Mouse (Mus musculus): ENCODE measurements at regions not wholly inside any gene's neighbourhood (a gene's known extent, or its start where the extent isn't known, plus 50 kb on each side); places are given as distances from the start of the nearest gene placed in this dataset.

- no peaks in the 10 kb centered on the region for H3K27me3 ChIP-seq (ENCODE audit: control insufficient read depth, insufficient read depth, low read depth, low read length)
- H3K36me3 ChIP-seq (ENCODE audit: control insufficient read depth, insufficient read depth, low read length), result no peaks in the 10 kb centered on the region
- no peak overlapping the region for H3K4me3 ChIP-seq (ENCODE audit: low read length)
- WGBS, result 71% methylated on average over 1 of the region's 1 CpGs
- no peaks in the 10 kb centered on the region for H3K9me3 ChIP-seq (ENCODE audit: control insufficient read depth, low read length)
- no peaks in the 10 kb centered on the region for H3K4me1 ChIP-seq (replicated peaks; ENCODE audit: control insufficient read depth, insufficient read depth, low read length)
- no peak overlapping the region for H3K27ac ChIP-seq (ENCODE audit: low read length)
- no peak overlapping the region for H3K4me2 ChIP-seq (ENCODE audit: low read depth, low read length)
- no peak for ATAC-seq (ENCODE audit: low read depth)
- no peak overlapping the region for H3K9ac ChIP-seq (ENCODE audit: low read length)
Measured at GRCm38 (mm10) chr1:120667776-120668175, 65.6 kb downstream of the En1 start.

GRCm38 (mm10) chr1:120683532-120684245, 81.5 kb downstream of the En1 start:
- no peak overlapping the region for H3K4me3 ChIP-seq (ENCODE audit: low read length)
- ATAC-seq (ENCODE audit: low read depth), result no peak
- 42% methylated on average over 11 of the region's 12 CpGs for WGBS
- no peak overlapping the region for H3K9ac ChIP-seq (ENCODE audit: low read length)
- no peaks in the 10 kb centered on the region for H3K27me3 ChIP-seq (ENCODE audit: control insufficient read depth, insufficient read depth, low read depth, low read length)
- no peaks in the 10 kb centered on the region for H3K9me3 ChIP-seq (ENCODE audit: control insufficient read depth, low read length)
- no peak overlapping the region for H3K4me2 ChIP-seq (ENCODE audit: low read depth, low read length)
- no peaks in the 10 kb centered on the region for H3K4me1 ChIP-seq (replicated peaks; ENCODE audit: control insufficient read depth, insufficient read depth, low read length)
- no peaks in the 10 kb centered on the region for H3K36me3 ChIP-seq (ENCODE audit: control insufficient read depth, insufficient read depth, low read length)
- H3K27ac ChIP-seq (ENCODE audit: low read length), result no peak overlapping the region

- Histone ChIP-seq H3K4me3 (ENCODE audit: low read length) (no peak overlapping the region), H3K36me3 (ENCODE audit: control insufficient read depth, insufficient read depth, low read length) (no peaks in the 10 kb centered on the region), H3K27me3 (ENCODE audit: control insufficient read depth, insufficient read depth, low read depth, low read length) (no peaks in the 10 kb centered on the region), H3K4me1 (replicated peaks; ENCODE audit: control insufficient read depth, insufficient read depth, low read length) (no peaks in the 10 kb centered on the region), H3K9ac (ENCODE audit: low read length) (no peak overlapping the region), H3K4me2 (ENCODE audit: low read depth, low read length) (no peak overlapping the region), H3K9me3 (ENCODE audit: control insufficient read depth, low read length) (no peaks in the 10 kb centered on the region), H3K27ac (ENCODE audit: low read length) (no peak overlapping the region)
- 37% methylated on average over 6 of the region's 6 CpGs for WGBS
- ATAC-seq (ENCODE audit: low read depth), result no peak
Measured at GRCm38 (mm10) chr1:120685650-120686244, 83.5 kb downstream of the En1 start.

GRCm38 (mm10) chr1:120691571-120691970, 89.4 kb downstream of the En1 start:
- ATAC-seq (ENCODE audit: low read depth), result no peak
- H3K27me3 ChIP-seq (ENCODE audit: control insufficient read depth, insufficient read depth, low read depth, low read length), result no peaks in the 10 kb centered on the region
- WGBS, result 79% methylated on average over 2 of the region's 2 CpGs

GRCm38 (mm10) chr1:120698189-120698588, 96.0 kb downstream of the En1 start:
- Histone ChIP-seq H3K4me1 (replicated peaks; ENCODE audit: control insufficient read depth, insufficient read depth, low read length) (no peaks in the 10 kb centered on the region), H3K9ac (ENCODE audit: low read length) (no peak overlapping the region), H3K4me3 (ENCODE audit: low read length) (no peak overlapping the region), H3K9me3 (ENCODE audit: control insufficient read depth, low read length) (peaks cover 2% of the 10 kb centered on the region; the same call in 1 of the 2 replicates), H3K27ac (ENCODE audit: low read length) (no peak overlapping the region), H3K27me3 (ENCODE audit: control insufficient read depth, insufficient read depth, low read depth, low read length) (no peaks in the 10 kb centered on the region), H3K36me3 (ENCODE audit: control insufficient read depth, insufficient read depth, low read length) (no peaks in the 10 kb centered on the region), H3K4me2 (ENCODE audit: low read depth, low read length) (no peak overlapping the region)
- 65% methylated on average over 4 of the region's 4 CpGs for WGBS
- no peak for ATAC-seq (ENCODE audit: low read depth)

More at GRCm38 (mm10) chr1:120691571-120691970, 89.4 kb downstream of the En1 start:
- Histone ChIP-seq H3K36me3 (ENCODE audit: control insufficient read depth, insufficient read depth, low read length) (no peaks in the 10 kb centered on the region), H3K4me3 (ENCODE audit: low read length) (no peak overlapping the region), H3K9me3 (ENCODE audit: control insufficient read depth, low read length) (peaks cover 2% of the 10 kb centered on the region; the same call in 1 of the 2 replicates), H3K4me2 (ENCODE audit: low read depth, low read length) (no peak overlapping the region), H3K9ac (ENCODE audit: low read length) (no peak overlapping the region), H3K4me1 (replicated peaks; ENCODE audit: control insufficient read depth, insufficient read depth, low read length) (no peaks in the 10 kb centered on the region), H3K27ac (ENCODE audit: low read length) (no peak overlapping the region)

GRCm38 (mm10) chr1:120704201-120704600, 102.0 kb downstream of the En1 start:
- no peaks in the 10 kb centered on the region for H3K36me3 ChIP-seq (ENCODE audit: control insufficient read depth, insufficient read depth, low read length)
- no peak for ATAC-seq (ENCODE audit: low read depth)
- WGBS, result 68% methylated on average over 5 of the region's 5 CpGs
- H3K4me3 ChIP-seq (ENCODE audit: low read length), result no peak overlapping the region
- no peak overlapping the region for H3K27ac ChIP-seq (ENCODE audit: low read length)
- H3K27me3 ChIP-seq (ENCODE audit: control insufficient read depth, insufficient read depth, low read depth, low read length), result no peaks in the 10 kb centered on the region
- no peak overlapping the region for H3K9ac ChIP-seq (ENCODE audit: low read length)
- H3K4me2 ChIP-seq (ENCODE audit: low read depth, low read length), result no peak overlapping the region
- no peaks in the 10 kb centered on the region for H3K4me1 ChIP-seq (replicated peaks; ENCODE audit: control insufficient read depth, insufficient read depth, low read length)
- no peaks in the 10 kb centered on the region for H3K9me3 ChIP-seq (ENCODE audit: control insufficient read depth, low read length)

- H3K9me3 ChIP-seq (ENCODE audit: control insufficient read depth, low read length), result no peaks in the 10 kb centered on the region
- no peak for ATAC-seq (ENCODE audit: low read depth)
- no peak overlapping the region for H3K4me3 ChIP-seq (ENCODE audit: low read length)
- no peak overlapping the region for H3K27ac ChIP-seq (ENCODE audit: low read length)
- H3K9ac ChIP-seq (ENCODE audit: low read length), result no peak overlapping the region
- 50% methylated on average over 1 of the region's 1 CpGs for WGBS
- no peak overlapping the region for H3K4me2 ChIP-seq (ENCODE audit: low read depth, low read length)
- no peaks in the 10 kb centered on the region for H3K4me1 ChIP-seq (replicated peaks; ENCODE audit: control insufficient read depth, insufficient read depth, low read length)
- H3K27me3 ChIP-seq (ENCODE audit: control insufficient read depth, insufficient read depth, low read depth, low read length), result no peaks in the 10 kb centered on the region
- H3K36me3 ChIP-seq (ENCODE audit: control insufficient read depth, insufficient read depth, low read length), result no peaks in the 10 kb centered on the region
Measured at GRCm38 (mm10) chr1:120706011-120706410, 103.8 kb downstream of the En1 start.

GRCm38 (mm10) chr1:120708511-120708910, 106.3 kb downstream of the En1 start:
- Histone ChIP-seq H3K27me3 (ENCODE audit: control insufficient read depth, insufficient read depth, low read depth, low read length) (no peaks in the 10 kb centered on the region), H3K9ac (ENCODE audit: low read length) (no peak overlapping the region), H3K36me3 (ENCODE audit: control insufficient read depth, insufficient read depth, low read length) (no peaks in the 10 kb centered on the region), H3K4me3 (ENCODE audit: low read length) (no peak overlapping the region), H3K27ac (ENCODE audit: low read length) (no peak overlapping the region), H3K4me2 (ENCODE audit: low read depth, low read length) (no peak overlapping the region), H3K9me3 (ENCODE audit: control insufficient read depth, low read length) (no peaks in the 10 kb centered on the region), H3K4me1 (replicated peaks; ENCODE audit: control insufficient read depth, insufficient read depth, low read length) (no peaks in the 10 kb centered on the region)
- no peak for ATAC-seq (ENCODE audit: low read depth)
- 63% methylated on average over 5 of the region's 5 CpGs for WGBS

- Histone ChIP-seq H3K27ac (ENCODE audit: low read length) (no peak overlapping the region), H3K9me3 (ENCODE audit: control insufficient read depth, low read length) (no peaks in the 10 kb centered on the region), H3K4me2 (ENCODE audit: low read depth, low read length) (no peak overlapping the region), H3K4me1 (replicated peaks; ENCODE audit: control insufficient read depth, insufficient read depth, low read length) (no peaks in the 10 kb centered on the region), H3K27me3 (ENCODE audit: control insufficient read depth, insufficient read depth, low read depth, low read length) (no peaks in the 10 kb centered on the region), H3K36me3 (ENCODE audit: control insufficient read depth, insufficient read depth, low read length) (no peaks in the 10 kb centered on the region), H3K4me3 (ENCODE audit: low read length) (no peak overlapping the region), H3K9ac (ENCODE audit: low read length) (no peak overlapping the region)
- peak; percentile 81 for ATAC-seq (ENCODE audit: low read depth)
- 47% methylated on average over 9 of the region's 9 CpGs for WGBS
Measured at GRCm38 (mm10) chr1:120715105-120715877, 113.1 kb downstream of the En1 start.
